Mouse (Mus musculus) E14TG2a.4 (cell line): ENCODE results near the gene Zfp11.
"Not testable (repeated sequence)": the region's sequence is repeated elsewhere in the genome, so short reads cannot be mapped to it uniquely, and the experiment has no call there.

Experiments
- H3K27me3 ChIP-seq: 2 replicates; pipeline ENCODE4 v1.6.1; 2014; ENCODE audit warnings: low read length, control low read depth; ENCODE audit not compliant: insufficient read depth
- H3K36me3 ChIP-seq: 2 replicates; pipeline ENCODE4 v1.6.1; 2014; ENCODE audit warnings: low read length, control low read depth; ENCODE audit not compliant: insufficient read depth
- H3K4me1 ChIP-seq: replicated peaks from 2 replicates; pipeline ENCODE4 v1.6.1; 2014; ENCODE audit warnings: low read depth, low read length, control low read depth
- H3K4me3 ChIP-seq: replicated peaks from 2 replicates; pipeline ENCODE4 v1.5.1; 2014; ENCODE audit warnings: mild to moderate bottlenecking, low read length
- H3K9me3 ChIP-seq: 2 replicates; pipeline ENCODE4 v1.6.1; 2014; ENCODE audit warnings: low read length, control low read depth
- CTCF ChIP-seq: conservative IDR thresholded peaks from 2 replicates; pipeline ENCODE4 v1.5.1; 2014; ENCODE audit warnings: low read length
- NANOG ChIP-seq: IDR thresholded peaks from 2 replicates; pipeline ENCODE4 v1.6.1; 2014; ENCODE audit warnings: borderline replicate concordance, low read length, mixed read lengths
- POU5F1 ChIP-seq: IDR thresholded peaks from 2 replicates; pipeline ENCODE4 v1.6.1; 2014; ENCODE audit warnings: low read length, borderline replicate concordance

The Zfp11 gene

GRCm38 (mm10) chr5:129669453-129670035 lies 355 bp downstream of the Zfp11 start:
- Histone ChIP-seq H3K4me3 (peak overlapping the region; percentile 92), H3K27me3 (no peaks in the 10 kb centered on the region), H3K4me1 (peaks cover 7% of the 10 kb centered on the region), H3K36me3 (peaks cover 3% of the 10 kb centered on the region; the same call in 1 of the 2 replicates), H3K9me3 (no peaks in the 10 kb centered on the region)
- TF ChIP-seq POU5F1 (no peak), CTCF (no peak)

- Histone ChIP-seq H3K4me1 (peaks cover 7% of the 10 kb centered on the region), H3K4me3 (no peak overlapping the region), H3K27me3 (no peaks in the 10 kb centered on the region), H3K9me3 (peaks cover 3% of the 10 kb centered on the region; the same call in 1 of the 2 replicates), H3K36me3 (peaks cover 3% of the 10 kb centered on the region; the same call in 1 of the 2 replicates)
- no peak for TF ChIP-seq CTCF
These were observed 2.0 kb downstream of the Zfp11 start for GRCm38 (mm10) chr5:129667851-129668250.

DNA sequence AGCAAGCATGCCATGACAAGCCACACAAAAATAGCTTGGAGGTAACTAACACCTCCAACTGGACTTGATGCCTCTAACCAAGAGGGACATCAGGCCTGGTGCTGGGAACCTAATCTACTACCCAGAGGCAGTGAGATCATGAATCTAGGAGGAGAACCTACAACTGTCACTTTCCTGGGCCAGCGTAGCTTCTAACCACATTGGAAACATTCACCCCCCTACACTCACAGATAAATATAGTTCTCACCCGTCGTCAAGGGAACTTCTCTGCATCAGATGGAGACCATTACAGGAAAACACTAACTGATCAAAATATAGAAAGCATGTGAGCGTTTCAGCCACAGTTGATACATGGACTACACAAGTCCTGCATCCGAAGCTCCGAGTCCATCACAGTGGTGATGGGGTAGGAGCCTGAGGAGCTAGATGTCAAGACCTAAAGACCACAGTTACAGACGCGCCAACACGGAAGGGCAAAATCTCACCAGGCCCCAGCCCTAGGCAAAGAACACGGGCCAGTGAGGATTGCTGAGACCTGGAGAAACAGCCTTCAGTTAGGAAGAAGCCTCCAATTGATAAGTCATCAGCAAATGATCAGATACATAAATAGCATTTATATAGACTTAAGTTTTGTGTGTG lies 3.5 kb downstream of the Zfp11 start:
- Histone ChIP-seq H3K36me3 (peaks cover 8% of the 10 kb centered on the region), H3K9me3 (peaks cover 15% of the 10 kb centered on the region), H3K4me1 (peaks cover 7% of the 10 kb centered on the region), H3K27me3 (no peaks in the 10 kb centered on the region), H3K4me3 (no peak overlapping the region)
- TF ChIP-seq NANOG = no peak
- no peak for TF ChIP-seq POU5F1
- TF ChIP-seq CTCF = no peak

GRCm38 (mm10) chr5:129664090-129664489 lies 5.8 kb downstream of the Zfp11 start:
- no peaks in the 10 kb centered on the region for H3K27me3 ChIP-seq
- peaks cover 5% of the 10 kb centered on the region for H3K4me1 ChIP-seq
- TF ChIP-seq NANOG = no peak
- TF ChIP-seq POU5F1 = no peak
- no peak for TF ChIP-seq CTCF
- H3K4me3 ChIP-seq = no peak overlapping the region
- H3K36me3 ChIP-seq = peaks cover 31% of the 10 kb centered on the region
- H3K9me3 ChIP-seq = peaks cover 38% of the 10 kb centered on the region

GRCm38 (mm10) chr5:129657931-129658330 lies 12.0 kb downstream of the Zfp11 start:
- H3K4me3 ChIP-seq = no peak overlapping the region
- no peaks in the 10 kb centered on the region for H3K27me3 ChIP-seq
- H3K9me3 ChIP-seq = peaks cover 97% of the 10 kb centered on the region
- H3K4me1 ChIP-seq = no peaks in the 10 kb centered on the region
- TF ChIP-seq CTCF (no peak), POU5F1 (0 out of 2 replicates have a peak, but pooled peaks have one; percentile 41)
- peaks cover 68% of the 10 kb centered on the region for H3K36me3 ChIP-seq

DNA sequence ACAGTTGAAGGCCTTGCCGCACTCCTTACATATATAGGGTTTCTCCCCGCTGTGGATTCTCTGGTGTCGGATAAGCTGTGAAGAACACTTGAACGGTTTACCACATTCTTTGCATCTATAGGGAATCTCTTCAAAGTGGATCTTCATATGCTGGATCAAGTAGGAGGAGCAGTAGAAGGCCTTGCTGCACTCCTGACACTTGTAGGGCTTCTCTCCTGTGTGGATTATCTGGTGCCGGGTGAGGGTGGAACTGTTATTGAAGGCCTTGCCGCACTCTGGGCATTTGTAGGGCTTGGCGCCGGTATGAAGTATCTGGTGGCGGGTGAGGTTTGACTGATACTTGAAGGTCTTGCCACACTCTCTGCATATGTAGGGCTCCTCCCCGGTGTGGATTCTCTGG lies 12.9 kb downstream of the Zfp11 start:
- Histone ChIP-seq H3K36me3 (peaks cover 68% of the 10 kb centered on the region), H3K9me3 (peaks cover 95% of the 10 kb centered on the region), H3K4me1 (no peaks in the 10 kb centered on the region), H3K27me3 (no peaks in the 10 kb centered on the region), H3K4me3 (no peak overlapping the region)
- TF ChIP-seq POU5F1 = no peak; the same call in 1 of the 2 replicates
- no peak for TF ChIP-seq NANOG
- no peak for TF ChIP-seq CTCF

DNA sequence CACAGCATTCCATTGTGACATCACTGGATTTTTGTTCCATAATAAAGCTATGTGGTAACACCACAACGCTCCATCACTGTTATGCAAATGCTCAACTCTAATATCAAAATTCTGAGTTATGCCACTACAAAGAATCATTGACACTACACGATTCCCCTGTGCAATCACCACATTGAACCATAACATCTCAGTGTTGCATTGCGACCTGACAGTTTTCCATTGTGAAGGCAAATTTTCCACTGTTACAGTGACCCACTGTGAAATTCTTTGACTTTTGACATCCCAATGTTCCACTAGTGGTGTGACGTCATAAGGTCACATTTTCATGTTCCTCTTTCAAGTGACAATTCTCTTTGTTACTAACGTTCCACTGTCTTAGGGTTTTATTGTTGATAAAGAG lies 19.0 kb downstream of the Zfp11 start:
- Histone ChIP-seq H3K36me3 (peaks cover 24% of the 10 kb centered on the region), H3K27me3 (no peaks in the 10 kb centered on the region), H3K4me1 (no peaks in the 10 kb centered on the region), H3K4me3 (no peak overlapping the region), H3K9me3 (peaks cover 57% of the 10 kb centered on the region)
- TF ChIP-seq POU5F1 (no peak), CTCF (no peak), NANOG (no peak)

- not testable (repeated sequence) for H3K27me3 ChIP-seq, H3K4me1 ChIP-seq, H3K4me3 ChIP-seq, H3K36me3 ChIP-seq
- peak; percentile 84; the same call in 1 of the 2 replicates for TF ChIP-seq NANOG
- peaks cover 49% of the 10 kb centered on the region for H3K9me3 ChIP-seq
These were observed 37.3 kb downstream of the Zfp11 start for GRCm38 (mm10) chr5:129632270-129633250.

DNA sequence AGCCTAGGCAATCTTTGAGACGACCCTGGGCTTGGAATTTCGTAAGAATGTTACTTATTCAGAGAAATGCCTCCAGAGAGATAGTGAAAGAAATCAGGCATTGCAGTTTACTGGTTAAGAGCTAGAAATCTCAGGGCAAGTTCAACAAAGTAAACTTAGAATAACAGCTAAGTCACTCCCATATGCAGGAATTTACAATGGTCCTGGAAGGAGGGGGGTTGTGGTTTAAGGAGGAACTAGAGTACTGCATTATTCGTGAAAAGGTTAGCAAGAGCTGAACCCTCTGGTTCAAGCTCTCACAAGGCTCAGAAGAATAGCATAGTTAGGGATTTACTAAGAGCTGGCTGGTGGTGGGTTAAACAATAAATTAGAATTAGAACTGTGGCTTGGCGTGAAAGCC lies 43.3 kb downstream of the Zfp11 start:
- H3K4me1 ChIP-seq = peaks cover 12% of the 10 kb centered on the region; the same call in 1 of the 2 replicates
- H3K9me3 ChIP-seq = peaks cover 19% of the 10 kb centered on the region
- H3K4me3 ChIP-seq, H3K36me3 ChIP-seq: not testable (repeated sequence)
- peaks cover 11% of the 10 kb centered on the region; the same call in 1 of the 2 replicates for H3K27me3 ChIP-seq
